Mouse (Mus musculus): ENCODE measurements around the gene Wap.

Wap gene

DNA sequence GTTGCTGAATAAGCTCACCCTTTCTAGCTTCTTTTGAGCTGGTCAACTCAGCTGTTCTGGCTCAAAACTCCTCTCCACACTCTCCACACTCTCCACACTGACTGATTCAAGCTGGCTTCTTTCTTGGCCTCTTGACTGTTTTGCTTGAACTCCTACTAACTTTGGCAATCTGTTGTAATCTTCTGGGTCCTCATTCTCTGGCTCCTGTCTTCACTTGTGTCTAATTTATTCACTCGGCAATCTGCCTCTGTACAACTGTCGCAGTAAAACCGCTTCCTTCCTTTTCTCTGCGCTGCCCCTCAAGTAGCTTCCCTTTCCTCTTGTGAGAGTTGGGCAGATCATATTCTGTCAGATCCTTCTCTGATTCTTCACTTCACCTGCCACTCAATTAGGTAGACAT, 10.7 kb downstream of the Wap start:
- DNase-seq (ENCODE audit: low spot score in 2 of 2), result peak; percentile 35 to 41

- DNase-seq (ENCODE audit: low spot score in 2 of 2), result no peak
Measured at GRCm38 (mm10) chr11:6626388-6626772, 12.1 kb downstream of the Wap start.

DNA sequence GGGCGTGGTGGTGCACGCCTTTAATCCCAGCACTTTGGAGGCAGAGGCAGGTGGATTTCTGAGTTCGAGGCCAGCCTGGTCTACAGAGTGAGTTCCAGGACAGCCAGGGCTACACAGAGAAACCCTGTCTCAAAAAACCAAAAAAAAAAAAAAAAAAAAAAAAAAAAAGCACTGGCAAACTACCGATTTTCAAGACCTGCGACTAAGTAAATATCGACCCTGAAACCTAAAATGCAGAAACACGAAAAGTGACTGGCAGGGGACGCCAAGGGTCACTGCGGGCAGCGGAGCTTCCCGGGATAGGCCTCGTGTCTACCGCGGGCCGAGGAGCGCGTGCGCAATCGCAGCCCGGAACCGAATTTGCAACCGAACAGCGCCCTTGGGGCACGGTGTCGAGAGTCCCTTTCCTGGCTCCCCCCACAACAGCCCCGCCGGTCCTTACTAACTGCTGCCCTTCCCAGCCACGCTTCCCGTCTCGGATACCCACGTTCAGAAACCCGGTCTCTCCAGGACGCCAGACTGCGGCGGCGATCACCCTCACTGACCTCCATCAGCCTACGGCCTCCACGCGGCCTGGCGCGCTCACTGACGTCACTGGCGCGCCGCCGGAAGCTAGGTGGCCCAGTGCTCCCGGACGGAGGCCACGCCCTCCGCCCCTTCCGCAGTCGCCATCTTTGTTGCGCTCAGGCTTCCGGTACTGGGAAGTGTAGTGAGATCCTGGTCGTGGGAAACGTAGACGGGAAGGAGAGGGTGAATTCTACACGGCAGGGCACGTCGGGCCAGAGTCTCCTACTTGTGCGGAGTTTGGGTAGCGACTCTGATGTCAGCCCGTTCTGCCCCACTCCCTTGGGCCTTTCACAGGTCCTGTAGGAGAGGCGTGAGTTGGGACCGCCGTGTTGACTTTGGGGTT, 12.7 kb downstream of the Wap start, which contains the start of gene Tbrg4:
TSS of gene Tbrg4 (minus strand) at position 590 of the 910 bp plus-strand sequence.
- DNase-seq (ENCODE audit: low spot score in 2 of 2), result peak; percentile 93 to 94

- DNase-seq (ENCODE audit: low spot score in 2 of 2), result peak in 1 of 2 experiments; percentile 22
Measured at GRCm38 (mm10) chr11:6624619-6625382, 13.6 kb downstream of the Wap start.

DNA sequence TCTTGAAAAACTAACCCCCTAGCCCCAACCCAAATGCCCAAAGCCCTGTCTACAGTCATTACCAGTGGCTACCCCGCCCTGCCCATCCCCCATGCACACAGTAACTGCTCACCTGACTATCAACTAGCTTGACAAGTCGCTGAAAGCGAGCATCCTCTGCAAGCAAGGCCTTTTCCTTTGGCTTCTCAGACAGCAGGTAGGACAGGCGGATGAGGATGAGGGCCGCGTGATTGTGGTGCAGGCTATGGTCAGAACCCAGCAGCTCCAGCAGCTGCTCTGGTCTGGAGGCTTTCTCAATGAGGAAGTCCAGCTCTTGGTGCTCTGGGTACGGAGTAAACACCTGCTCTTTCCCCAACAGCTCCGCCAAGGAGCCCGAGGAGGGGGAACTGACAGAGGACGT, 14.7 kb downstream of the Wap start:
- DNase-seq (ENCODE audit: low spot score in 2 of 2), result no peak

DNA sequence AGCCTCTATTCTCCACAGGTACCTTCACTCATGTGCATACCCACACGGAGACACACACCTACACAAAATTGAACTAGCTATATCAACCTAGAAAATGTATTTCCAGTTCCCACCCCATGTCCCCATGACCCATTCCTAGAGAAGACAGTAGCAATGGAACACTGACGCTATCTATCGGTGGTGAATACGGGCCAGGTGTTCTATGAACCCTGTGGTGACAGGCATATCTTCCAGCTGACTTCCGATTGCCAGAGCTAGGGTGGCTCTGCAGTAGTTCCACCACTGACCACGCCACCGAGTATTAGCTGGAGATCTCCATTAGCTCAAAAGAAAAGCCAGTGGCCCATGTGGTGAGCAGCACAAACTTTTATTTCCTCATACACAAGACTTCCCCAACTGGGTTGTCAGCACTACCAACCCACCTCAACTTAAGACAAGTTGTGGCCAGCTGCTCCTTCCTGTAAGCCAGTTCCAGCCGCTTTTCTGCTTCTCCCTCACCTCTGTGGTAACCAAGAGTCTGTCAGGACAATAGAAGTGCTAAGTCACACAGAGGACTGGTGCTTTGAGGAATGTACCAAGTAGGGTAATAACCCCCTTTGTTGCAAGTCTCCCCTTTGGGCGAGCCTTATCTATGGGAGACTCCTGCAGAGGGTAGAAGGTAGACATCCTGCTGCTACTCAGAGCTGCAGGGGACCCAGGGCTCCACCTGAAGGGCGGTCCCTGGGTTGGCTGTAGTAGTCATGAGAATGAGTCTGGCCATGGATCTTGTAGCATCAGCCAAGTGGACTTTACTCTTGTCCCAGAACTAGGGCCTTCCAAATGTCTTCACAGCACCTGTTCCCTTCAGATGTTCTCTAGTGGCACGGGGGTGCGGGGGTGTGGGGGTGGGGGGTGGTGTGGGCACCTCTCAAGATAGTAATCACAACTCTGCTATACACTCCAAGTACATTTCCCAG, 22.9 kb downstream of the Wap start:
- no peak for DNase-seq (ENCODE audit: low spot score in 2 of 2)

DNA sequence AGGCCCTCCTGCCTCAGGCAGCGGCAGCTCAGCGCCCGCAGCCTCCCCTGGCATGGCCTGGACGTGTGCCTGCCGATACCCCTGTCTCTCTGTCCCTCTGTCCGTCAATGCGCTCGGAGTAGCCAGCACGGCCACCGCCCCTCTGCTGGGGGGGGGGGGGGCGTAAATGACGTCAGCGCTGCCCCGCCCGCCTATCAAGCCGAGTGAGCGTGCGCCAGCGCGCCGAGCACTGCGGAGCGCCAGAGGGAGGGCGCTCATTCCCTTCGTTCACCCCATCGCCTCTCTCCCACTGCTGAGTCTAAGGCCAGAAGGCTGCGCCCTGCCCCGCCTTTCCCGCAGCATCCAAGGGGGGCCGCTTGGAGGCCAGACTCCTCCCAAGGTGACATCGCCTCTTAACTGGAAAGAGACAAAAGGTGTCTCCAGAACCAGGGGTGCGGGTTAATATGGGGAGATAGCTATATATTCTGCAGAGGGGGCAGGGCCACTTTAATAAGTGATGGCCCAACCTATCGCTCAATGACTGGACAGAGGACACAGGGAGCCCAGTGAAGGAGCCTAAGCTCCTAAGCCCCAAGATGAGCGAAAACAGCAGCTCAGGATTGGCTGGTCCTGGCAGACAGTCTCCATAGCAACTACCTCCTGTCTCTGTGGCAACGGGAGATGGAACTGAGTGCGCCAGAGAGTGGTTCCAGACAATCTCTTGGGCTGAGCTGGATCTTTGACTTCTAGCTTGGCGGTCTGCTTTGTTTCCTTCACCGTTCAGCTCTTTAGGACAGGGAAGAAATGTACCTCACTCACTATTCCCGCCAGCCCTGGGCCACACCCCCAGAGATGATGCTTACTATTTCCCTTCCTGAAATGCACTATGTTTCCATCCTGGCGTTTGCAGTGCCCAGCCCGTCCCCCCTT, 32.7 kb downstream of the Wap start, which contains the start of gene Nacad:
TSS of gene Nacad (minus strand) at position 563 of the 909 bp plus-strand sequence.
- no peak for DNase-seq (ENCODE audit: low spot score in 2 of 2)

DNA sequence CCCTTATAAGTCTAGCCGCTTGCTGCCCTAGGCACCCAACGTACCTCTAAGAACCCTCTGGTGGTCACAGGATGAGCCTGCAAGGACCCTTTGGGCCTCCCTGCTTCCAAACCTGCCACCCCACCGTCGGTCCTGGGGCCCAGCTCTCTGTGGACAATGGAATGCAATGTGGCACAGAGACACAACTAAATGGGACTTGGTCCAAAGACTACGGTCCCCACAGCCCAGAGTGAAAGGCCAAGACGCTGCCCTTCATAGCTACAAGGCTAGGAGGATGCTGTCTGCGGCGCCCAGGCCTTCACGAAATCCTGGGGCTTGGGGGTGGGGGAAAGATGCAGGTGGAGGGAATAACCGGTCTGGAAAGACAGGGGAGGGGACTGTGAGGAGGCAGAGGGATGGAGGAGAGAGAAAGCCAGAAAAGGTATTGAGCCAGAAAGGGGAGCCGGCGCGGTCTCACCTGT, 33.4 kb downstream of the Wap start:
- DNase-seq (ENCODE audit: low spot score in 2 of 2), result no peak

DNA sequence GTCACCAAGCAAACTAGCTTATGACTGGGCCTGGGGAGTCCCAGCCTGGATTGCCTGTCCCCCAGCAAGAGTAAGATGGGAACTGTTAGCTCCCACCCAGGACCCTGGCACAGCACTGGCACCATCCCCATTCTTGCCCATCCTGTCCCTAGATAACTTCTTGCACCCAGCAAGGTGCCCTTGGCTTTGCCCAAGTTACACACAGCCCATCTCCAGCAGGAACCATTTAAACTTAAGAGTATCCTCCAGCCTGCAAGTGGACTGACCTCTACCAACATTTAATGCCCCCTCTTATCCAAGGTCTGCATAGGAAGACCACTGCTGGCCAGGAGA, 33.9 kb downstream of the Wap start:
- DNase-seq (ENCODE audit: low spot score in 2 of 2), result no peak

DNA sequence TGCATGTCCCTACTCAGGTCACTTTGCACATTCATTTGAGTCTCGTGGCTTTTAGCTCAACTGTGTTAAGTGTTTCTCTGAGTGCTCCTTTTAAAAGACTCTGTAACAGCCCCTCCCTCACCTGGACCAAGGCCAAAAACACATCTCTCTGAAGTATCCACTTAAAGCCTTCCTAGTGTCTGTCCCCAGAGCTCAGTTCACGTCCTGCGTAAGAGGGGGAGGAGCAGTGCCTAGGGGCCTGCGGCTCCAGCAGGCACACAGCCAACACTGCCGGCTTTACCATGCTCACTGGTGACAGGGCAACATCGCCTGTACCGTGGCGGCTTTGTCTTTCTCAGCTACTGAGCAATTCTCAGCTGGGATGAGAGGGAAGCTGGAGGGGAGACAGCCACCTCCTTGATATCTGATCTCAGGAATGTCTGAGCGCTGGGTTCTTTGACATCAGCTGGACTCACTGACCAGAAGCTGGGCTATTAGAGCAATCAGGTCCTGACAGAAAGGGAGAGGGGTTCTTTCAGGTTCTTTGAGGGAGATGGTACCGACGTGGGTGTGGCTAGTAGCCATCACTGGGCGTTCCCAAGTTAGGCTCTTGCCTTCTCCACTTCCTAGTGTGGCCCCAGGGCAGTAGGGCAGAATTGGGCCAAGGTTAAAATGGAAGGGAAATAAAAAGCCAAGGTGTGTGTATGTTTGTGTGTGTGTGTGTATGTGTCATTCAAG, 34.4 kb downstream of the Wap start:
- DNase-seq (ENCODE audit: low spot score in 2 of 2), result peak in 1 of 2 experiments; percentile 32

GRCm38 (mm10) chr11:6603224-6603623, 35.2 kb downstream of the Wap start:
- DNase-seq (ENCODE audit: low spot score in 2 of 2), result no peak

DNA sequence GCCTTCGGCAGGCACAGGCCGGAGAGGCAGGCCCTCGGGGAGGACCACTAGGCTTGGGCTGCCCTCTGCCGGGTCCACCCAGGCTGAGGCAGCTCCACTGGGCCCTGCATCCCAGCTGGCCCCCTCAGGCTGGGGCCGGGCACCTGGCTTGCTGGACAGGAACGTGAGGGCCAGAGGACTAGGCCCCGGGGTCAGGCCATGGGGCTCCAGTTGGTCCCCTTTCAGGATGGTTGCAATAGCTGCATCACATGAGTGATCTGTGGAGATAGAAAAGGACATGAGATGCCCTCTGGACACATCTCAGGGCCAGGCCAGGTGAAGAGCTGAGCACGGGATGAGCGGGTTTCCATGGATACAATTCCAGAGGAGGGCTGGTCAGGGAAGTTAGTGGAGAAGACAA, 35.8 kb downstream of the Wap start:
- DNase-seq (ENCODE audit: low spot score in 2 of 2), result no peak

GRCm38 (mm10) chr11:6601649-6602480, 36.6 kb downstream of the Wap start:
- no peak for DNase-seq (ENCODE audit: low spot score in 2 of 2)

DNA sequence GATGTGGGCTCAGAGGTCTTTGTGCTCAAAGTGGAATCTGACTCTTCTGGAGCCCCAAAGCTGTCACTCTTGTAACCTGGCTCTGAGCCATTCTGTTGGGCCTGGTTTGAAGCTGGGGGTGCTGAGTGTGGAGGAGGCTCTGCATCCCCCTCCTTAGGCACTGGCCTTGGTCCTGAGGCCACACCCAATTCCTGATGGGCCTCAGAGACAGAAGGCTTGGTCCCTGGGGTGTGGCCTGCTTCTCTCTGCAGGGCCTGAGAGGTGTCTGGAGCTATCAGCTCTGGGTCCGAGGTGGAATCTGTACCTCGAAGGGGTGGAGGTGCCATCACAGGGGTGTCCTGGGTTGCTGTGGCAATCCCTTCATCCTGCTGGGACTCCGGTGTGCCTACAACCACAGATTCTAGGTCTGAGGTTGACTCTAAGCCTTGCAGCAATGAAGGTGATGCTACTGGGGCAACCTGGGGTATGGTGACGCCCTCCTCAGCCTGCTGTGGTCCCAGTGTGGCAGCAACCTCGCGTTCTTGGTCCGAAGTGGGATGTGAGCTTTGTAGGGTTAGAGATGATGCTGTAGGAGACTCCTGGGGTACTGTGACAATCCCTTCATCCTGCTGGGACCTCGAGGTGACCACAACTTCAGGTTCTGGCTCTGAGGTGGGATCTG, 38.0 kb downstream of the Wap start:
- DNase-seq (ENCODE audit: low spot score in 2 of 2), result no peak

DNA sequence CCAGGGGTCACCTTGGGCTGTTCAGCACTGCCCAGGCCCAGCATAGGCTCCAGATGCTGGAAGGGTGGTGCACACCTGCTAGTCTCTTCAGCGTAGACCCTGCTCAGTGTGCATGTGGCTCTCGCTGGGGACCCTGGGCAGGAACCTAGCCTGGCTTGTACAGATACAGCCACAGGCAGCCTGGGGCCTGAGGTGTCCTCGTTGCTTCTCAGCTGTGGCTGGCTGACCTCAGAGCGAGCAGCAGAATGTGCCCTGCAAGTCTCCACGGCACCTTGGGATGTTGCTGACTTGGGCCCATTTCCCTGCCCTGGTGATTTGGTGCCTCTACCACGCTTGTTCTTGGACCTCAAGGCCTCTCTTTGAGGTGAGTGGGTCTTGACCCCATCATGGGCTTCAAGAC, 38.6 kb downstream of the Wap start:
- no peak for DNase-seq (ENCODE audit: low spot score in 2 of 2)

DNA sequence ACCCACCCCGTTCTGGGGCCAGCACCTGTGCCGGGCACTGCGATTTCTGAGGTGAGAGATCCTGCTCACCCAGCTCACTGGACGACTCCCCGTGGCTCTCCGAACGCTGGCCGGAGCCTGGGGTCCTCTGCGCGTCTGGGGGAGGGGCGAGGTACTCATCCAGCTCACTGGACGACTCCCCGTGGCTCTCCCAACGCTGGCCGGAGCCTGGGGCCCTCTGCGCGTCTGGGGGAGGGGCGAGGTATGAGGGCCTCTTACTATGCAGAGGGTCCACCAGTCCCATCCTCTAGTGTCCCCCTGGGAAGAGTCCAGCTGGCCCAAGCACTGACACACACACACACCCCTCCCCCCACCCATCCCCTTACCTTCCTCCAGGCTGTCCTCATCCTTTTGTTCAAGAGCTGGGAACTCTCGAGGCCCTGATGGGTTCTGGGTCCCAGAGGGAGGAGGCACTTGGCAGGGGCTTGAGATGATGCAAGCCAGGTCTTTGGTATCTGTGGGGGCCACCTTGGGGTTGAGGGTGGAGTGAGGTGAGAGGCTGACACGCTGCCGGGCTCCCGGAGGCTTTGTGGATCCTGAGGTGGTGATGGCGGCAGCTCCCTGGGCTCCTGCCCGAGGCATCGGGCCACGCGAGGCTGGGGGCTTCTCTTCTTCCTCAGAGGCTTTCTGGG, 39.3 kb downstream of the Wap start:
- no peak for DNase-seq (ENCODE audit: low spot score in 2 of 2)

GRCm38 (mm10) chr11:6598191-6598889, 40.1 kb downstream of the Wap start:
- DNase-seq (ENCODE audit: low spot score in 2 of 2), result no peak

All from heart, adult 9 months (tissue).